Mouse (Mus musculus): ENCODE results near the gene Bloc1s5. TPM values are rescaled to one million over a fixed set of nuclear protein-coding genes. Genes with fewer than 3 reads are reported as not detected.

Bloc1s5 gene
- polyA plus RNA-seq, 1 experiment from 2014 or later = 20.3 TPM

DNA sequence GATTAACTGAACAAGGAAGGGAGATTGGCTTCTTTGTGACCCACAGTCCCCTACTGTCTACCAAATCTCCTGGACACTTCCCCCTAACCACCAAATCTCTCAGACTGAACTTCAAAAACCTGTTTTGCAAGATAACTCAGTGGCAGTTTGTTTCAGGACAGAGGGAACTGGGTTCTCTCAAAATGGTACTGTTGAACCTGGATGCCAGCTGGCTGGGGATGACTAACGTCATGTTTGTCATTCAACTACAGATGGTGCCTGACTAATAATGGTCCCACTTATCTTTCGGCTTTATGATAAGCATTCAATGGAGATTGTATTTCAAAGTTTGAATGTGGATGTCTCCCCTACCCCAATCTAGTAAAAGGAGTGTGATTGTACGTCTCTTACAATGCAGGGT, 60.2 kb downstream of the Bloc1s5 start:
- DNase-seq (ENCODE audit: low spot score) = no peak

DNA sequence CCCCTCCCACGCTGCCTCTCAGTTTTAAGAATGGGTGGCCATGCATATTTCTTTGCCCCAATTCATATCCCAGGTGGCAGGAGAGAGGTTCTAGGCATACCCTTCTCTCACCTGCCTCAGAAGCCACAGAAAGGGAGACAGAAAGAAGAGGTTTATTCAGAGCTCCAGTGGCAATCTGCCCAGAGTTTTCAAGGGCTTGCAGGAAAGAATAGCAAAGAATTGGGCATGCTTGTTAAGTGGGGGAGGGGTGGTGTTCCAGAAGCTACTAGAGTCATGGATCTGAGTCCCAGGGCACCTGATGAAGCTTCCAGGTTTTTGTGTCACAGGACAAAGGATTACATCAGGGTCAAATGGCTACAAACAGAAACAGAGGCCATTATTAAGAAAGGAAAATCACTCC, 61.6 kb downstream of the Bloc1s5 start:
- DNase-seq (ENCODE audit: low spot score) (no peak), ATAC-seq (replicated peaks; ENCODE audit: low FRiP score) (no peak)
- H3K4me1 ChIP-seq (replicated peaks; ENCODE audit: control insufficient read depth, insufficient read depth, low read length) = no peaks in the 10 kb centered on the region
- 78% methylated on average over 1 of the region's 1 CpGs for WGBS
- no peaks in the 10 kb centered on the region for H3K27me3 ChIP-seq (replicated peaks; ENCODE audit: control insufficient read depth, insufficient read depth, low read length)
- H3K9me3 ChIP-seq (ENCODE audit: control insufficient read depth, low read length) = no peaks in the 10 kb centered on the region
- H3K27ac ChIP-seq (ENCODE audit: low read depth, low read length) = no peak overlapping the region
- no peak overlapping the region for H3K9ac ChIP-seq (ENCODE audit: low read depth, low read length)
- H3K4me3 ChIP-seq (ENCODE audit: low read depth, low read length) = no peak overlapping the region
- no peak overlapping the region for H3K4me2 ChIP-seq
- H3K36me3 ChIP-seq (ENCODE audit: control insufficient read depth, insufficient read depth, low read length) = no peaks in the 10 kb centered on the region

More for the DNA sequence above, 60.2 kb downstream of the Bloc1s5 start:
- H3K4me2 ChIP-seq = no peak overlapping the region
- no peaks in the 10 kb centered on the region for H3K27me3 ChIP-seq (replicated peaks; ENCODE audit: control insufficient read depth, insufficient read depth, low read length)
- no peaks in the 10 kb centered on the region for H3K9me3 ChIP-seq (ENCODE audit: control insufficient read depth, low read length)
- WGBS = 62% methylated on average over 3 of the region's 3 CpGs
- H3K4me1 ChIP-seq (replicated peaks; ENCODE audit: control insufficient read depth, insufficient read depth, low read length) = no peaks in the 10 kb centered on the region
- H3K36me3 ChIP-seq (ENCODE audit: control insufficient read depth, insufficient read depth, low read length) = no peaks in the 10 kb centered on the region
- ATAC-seq (replicated peaks; ENCODE audit: low FRiP score) = no peak
- H3K4me3 ChIP-seq (ENCODE audit: low read depth, low read length) = no peak overlapping the region
- H3K27ac ChIP-seq (ENCODE audit: low read depth, low read length) = no peak overlapping the region
- no peak overlapping the region for H3K9ac ChIP-seq (ENCODE audit: low read depth, low read length)

DNA sequence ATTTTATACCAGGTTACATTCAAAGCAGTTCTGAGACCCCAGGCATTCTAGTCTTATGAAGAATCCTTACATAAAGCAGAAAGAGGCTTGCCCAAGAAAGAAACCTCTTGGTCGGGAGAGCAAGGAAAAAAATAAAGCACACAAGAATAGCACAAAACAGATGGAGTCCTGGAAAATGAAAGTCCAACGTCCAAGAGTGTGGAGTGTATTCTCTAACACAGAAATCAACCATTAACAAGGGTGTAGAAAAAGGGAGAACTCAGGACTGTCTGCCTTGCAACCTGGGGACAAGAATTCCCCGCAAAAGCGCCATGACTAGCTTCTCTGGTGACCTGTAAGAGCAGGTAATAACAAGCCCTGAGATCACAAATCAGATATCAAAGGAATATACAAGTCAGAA, 69.7 kb downstream of the Bloc1s5 start:
- Histone ChIP-seq H3K4me2 (no peak overlapping the region), H3K27me3 (replicated peaks; ENCODE audit: control insufficient read depth, insufficient read depth, low read length) (no peaks in the 10 kb centered on the region), H3K4me1 (replicated peaks; ENCODE audit: control insufficient read depth, insufficient read depth, low read length) (no peaks in the 10 kb centered on the region), H3K36me3 (ENCODE audit: control insufficient read depth, insufficient read depth, low read length) (no peaks in the 10 kb centered on the region), H3K9ac (ENCODE audit: low read depth, low read length) (no peak overlapping the region), H3K9me3 (ENCODE audit: control insufficient read depth, low read length) (no peaks in the 10 kb centered on the region), H3K4me3 (ENCODE audit: low read depth, low read length) (no peak overlapping the region), H3K27ac (ENCODE audit: low read depth, low read length) (no peak overlapping the region; the same call in 1 of the 2 replicates)
- WGBS = 72% methylated on average over 4 of the region's 4 CpGs
- no peak for ATAC-seq (replicated peaks; ENCODE audit: low FRiP score)
- DNase-seq (ENCODE audit: low spot score) = no peak

DNA sequence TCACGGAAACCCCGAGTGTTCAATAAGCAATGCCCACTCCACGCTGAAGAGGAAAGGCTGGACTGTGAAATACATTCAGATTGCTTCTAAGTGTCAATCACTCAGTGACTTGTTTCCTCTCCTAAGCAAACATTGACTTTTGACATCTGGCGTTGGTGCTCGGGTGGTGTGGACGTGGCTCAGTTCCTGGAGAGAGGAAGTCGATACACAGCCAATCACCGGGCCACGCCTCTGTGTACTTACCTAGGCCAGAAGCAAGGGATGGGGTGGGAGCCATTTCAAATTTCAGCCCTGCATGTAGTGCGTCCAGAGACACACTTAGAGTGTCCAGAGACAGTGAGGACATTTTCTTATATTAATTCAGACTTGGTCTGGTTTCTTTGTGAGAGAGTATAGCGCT, 80.3 kb downstream of the Bloc1s5 start:
- H3K36me3 ChIP-seq (ENCODE audit: control insufficient read depth, insufficient read depth, low read length) = no peaks in the 10 kb centered on the region
- DNase-seq (ENCODE audit: low spot score) = no peak
- H3K9me3 ChIP-seq (ENCODE audit: control insufficient read depth, low read length) = no peaks in the 10 kb centered on the region
- H3K27me3 ChIP-seq (replicated peaks; ENCODE audit: control insufficient read depth, insufficient read depth, low read length) = no peaks in the 10 kb centered on the region
- WGBS = 62% methylated on average over 11 of the region's 11 CpGs
- H3K4me1 ChIP-seq (replicated peaks; ENCODE audit: control insufficient read depth, insufficient read depth, low read length) = no peaks in the 10 kb centered on the region
- no peak for ATAC-seq (replicated peaks; ENCODE audit: low FRiP score)
- H3K9ac ChIP-seq (ENCODE audit: low read depth, low read length) = no peak overlapping the region
- no peak overlapping the region for H3K4me2 ChIP-seq
- H3K27ac ChIP-seq (ENCODE audit: low read depth, low read length) = no peak overlapping the region
- H3K4me3 ChIP-seq (ENCODE audit: low read depth, low read length) = no peak overlapping the region

DNA sequence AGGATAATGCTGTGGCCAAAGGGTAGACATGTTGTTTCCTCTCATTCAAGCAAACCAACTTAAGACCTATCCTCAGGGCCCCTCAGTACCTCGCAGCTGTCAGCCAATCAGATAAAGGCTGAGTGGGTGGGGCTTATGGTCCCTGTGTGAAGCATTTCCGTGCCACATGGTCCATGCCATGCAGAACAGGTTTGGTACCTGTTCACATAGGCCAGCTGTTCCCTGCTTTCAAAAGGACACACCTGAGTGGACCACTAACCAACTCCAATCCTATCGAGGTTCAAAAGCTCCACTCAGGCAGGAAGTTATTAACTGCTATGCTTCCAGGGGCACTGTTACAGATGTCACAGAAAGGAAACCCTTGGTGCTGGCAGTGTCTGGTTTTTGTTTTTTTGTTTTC, 80.7 kb downstream of the Bloc1s5 start:
- Histone ChIP-seq H3K27me3 (replicated peaks; ENCODE audit: control insufficient read depth, insufficient read depth, low read length) (no peaks in the 10 kb centered on the region), H3K27ac (ENCODE audit: low read depth, low read length) (no peak overlapping the region), H3K4me1 (replicated peaks; ENCODE audit: control insufficient read depth, insufficient read depth, low read length) (no peaks in the 10 kb centered on the region), H3K36me3 (ENCODE audit: control insufficient read depth, insufficient read depth, low read length) (no peaks in the 10 kb centered on the region), H3K4me2 (no peak overlapping the region), H3K9ac (ENCODE audit: low read depth, low read length) (no peak overlapping the region), H3K4me3 (ENCODE audit: low read depth, low read length) (no peak overlapping the region), H3K9me3 (ENCODE audit: control insufficient read depth, low read length) (no peaks in the 10 kb centered on the region)
- DNase-seq (ENCODE audit: low spot score) (no peak), ATAC-seq (replicated peaks; ENCODE audit: low FRiP score) (no peak)
- WGBS = 58% methylated on average over 3 of the region's 3 CpGs

DNA sequence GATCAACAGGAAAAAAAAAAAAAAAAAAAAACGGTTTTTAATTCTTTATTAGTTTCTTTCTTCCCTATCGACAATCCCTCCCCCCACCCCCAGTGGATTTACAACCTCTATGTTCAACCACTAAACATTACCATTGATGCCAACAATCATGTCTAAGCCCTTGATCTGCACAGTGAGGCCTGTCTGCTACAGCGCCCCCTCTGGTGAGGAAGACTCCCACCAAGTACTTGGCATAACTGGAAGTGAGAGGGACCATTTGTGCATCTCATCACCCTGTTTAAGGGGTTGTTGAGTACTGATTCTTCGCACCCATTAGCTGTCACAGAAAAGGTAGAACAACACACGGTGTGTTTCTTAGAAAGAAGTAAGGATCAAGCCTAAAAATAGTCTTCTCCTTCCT, 86.2 kb downstream of the Bloc1s5 start:
- Histone ChIP-seq H3K4me2 (no peak overlapping the region), H3K36me3 (ENCODE audit: control insufficient read depth, insufficient read depth, low read length) (no peaks in the 10 kb centered on the region), H3K27me3 (replicated peaks; ENCODE audit: control insufficient read depth, insufficient read depth, low read length) (no peaks in the 10 kb centered on the region), H3K9ac (ENCODE audit: low read depth, low read length) (no peak overlapping the region), H3K4me1 (replicated peaks; ENCODE audit: control insufficient read depth, insufficient read depth, low read length) (no peaks in the 10 kb centered on the region), H3K27ac (ENCODE audit: low read depth, low read length) (no peak overlapping the region), H3K9me3 (ENCODE audit: control insufficient read depth, low read length) (no peaks in the 10 kb centered on the region), H3K4me3 (ENCODE audit: low read depth, low read length) (no peak overlapping the region)
- WGBS = 77% methylated on average over 5 of the region's 5 CpGs
- ATAC-seq (replicated peaks; ENCODE audit: low FRiP score) (no peak), DNase-seq (ENCODE audit: low spot score) (no peak)

DNA sequence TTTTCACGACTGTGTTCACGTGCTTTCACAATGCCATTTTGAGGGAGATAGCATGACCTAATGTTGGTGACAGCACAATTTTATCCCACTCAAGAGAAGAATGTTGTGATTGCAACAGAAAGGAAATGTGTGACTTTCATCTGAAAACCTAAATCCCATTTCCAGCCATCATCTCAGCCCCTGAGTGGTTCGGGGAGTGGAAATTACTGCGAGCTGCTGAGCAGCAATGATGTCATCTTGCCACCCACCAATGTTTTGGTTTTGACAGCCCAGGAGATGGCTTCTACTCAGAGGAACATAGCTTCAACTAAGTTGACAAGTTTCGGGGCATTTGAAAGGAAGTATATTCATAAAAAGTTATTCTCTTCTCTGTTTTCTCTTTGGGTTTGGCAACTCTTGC, 87.2 kb downstream of the Bloc1s5 start:
- no peaks in the 10 kb centered on the region for H3K36me3 ChIP-seq (ENCODE audit: control insufficient read depth, insufficient read depth, low read length)
- DNase-seq (ENCODE audit: low spot score) = no peak

DNA sequence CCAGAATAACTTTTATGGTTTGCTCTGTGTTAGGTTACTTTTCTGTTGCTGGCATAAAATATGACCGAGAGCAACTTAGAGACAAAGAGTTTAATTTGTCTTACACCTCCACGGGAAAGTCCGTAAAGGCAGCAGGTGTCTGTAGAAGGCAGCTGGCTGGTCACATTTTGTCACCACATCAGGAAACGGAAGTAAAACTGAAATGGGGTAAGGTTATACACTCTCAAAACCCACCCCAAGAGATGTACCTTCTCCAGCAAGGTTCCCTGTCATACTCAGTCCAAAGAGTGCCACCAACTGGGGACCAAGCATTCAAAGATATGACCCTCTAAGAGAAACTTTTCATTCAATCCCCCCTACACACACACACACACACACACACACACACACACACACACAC, 88.2 kb downstream of the Bloc1s5 start:
- H3K4me2 ChIP-seq = no peak overlapping the region
- H3K9ac ChIP-seq (ENCODE audit: low read depth, low read length) = no peak overlapping the region
- H3K4me1 ChIP-seq (replicated peaks; ENCODE audit: control insufficient read depth, insufficient read depth, low read length) = no peaks in the 10 kb centered on the region
- DNase-seq (ENCODE audit: low spot score) = no peak
- H3K9me3 ChIP-seq (ENCODE audit: control insufficient read depth, low read length) = no peaks in the 10 kb centered on the region
- H3K27ac ChIP-seq (ENCODE audit: low read depth, low read length) = no peak overlapping the region
- no peak overlapping the region for H3K4me3 ChIP-seq (ENCODE audit: low read depth, low read length)
- no peaks in the 10 kb centered on the region for H3K27me3 ChIP-seq (replicated peaks; ENCODE audit: control insufficient read depth, insufficient read depth, low read length)
- WGBS = 80% methylated on average over 4 of the region's 4 CpGs
- H3K36me3 ChIP-seq (ENCODE audit: control insufficient read depth, insufficient read depth, low read length) = no peaks in the 10 kb centered on the region
- ATAC-seq (replicated peaks; ENCODE audit: low FRiP score) = no peak

More for the DNA sequence above, 87.2 kb downstream of the Bloc1s5 start:
- Histone ChIP-seq H3K27me3 (replicated peaks; ENCODE audit: control insufficient read depth, insufficient read depth, low read length) (no peaks in the 10 kb centered on the region), H3K4me1 (replicated peaks; ENCODE audit: control insufficient read depth, insufficient read depth, low read length) (no peaks in the 10 kb centered on the region), H3K9me3 (ENCODE audit: control insufficient read depth, low read length) (no peaks in the 10 kb centered on the region), H3K27ac (ENCODE audit: low read depth, low read length) (no peak overlapping the region), H3K4me3 (ENCODE audit: low read depth, low read length) (no peak overlapping the region), H3K4me2 (no peak overlapping the region), H3K9ac (ENCODE audit: low read depth, low read length) (no peak overlapping the region)
- ATAC-seq (replicated peaks; ENCODE audit: low FRiP score) = no peak
- WGBS = 77% methylated on average over 5 of the region's 5 CpGs

DNA sequence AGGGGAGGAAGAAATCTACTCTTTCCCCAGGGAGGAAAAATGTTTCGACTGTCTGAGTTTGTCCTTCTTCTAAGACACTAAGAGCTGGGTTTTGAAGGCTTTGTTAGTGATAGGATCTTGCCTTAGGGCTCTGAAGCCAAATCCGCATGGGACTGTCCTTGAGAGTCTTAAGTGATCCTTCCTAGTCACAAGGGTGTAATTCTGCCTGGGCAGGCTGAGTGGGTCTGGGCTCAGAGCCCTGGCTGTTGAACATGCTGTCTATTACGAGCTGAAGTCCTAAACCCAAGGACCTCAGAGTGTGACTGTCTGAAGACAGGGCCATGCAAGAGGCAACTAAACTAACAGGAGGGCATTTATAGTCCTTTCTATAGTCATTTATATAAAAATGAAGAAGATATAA, 89.4 kb downstream of the Bloc1s5 start:
- Histone ChIP-seq H3K9ac (ENCODE audit: low read depth, low read length) (no peak overlapping the region), H3K4me2 (no peak overlapping the region), H3K9me3 (ENCODE audit: control insufficient read depth, low read length) (no peaks in the 10 kb centered on the region), H3K36me3 (ENCODE audit: control insufficient read depth, insufficient read depth, low read length) (no peaks in the 10 kb centered on the region), H3K27ac (ENCODE audit: low read depth, low read length) (no peak overlapping the region), H3K4me1 (replicated peaks; ENCODE audit: control insufficient read depth, insufficient read depth, low read length) (no peaks in the 10 kb centered on the region), H3K27me3 (replicated peaks; ENCODE audit: control insufficient read depth, insufficient read depth, low read length) (no peaks in the 10 kb centered on the region), H3K4me3 (ENCODE audit: low read depth, low read length) (no peak overlapping the region)
- DNase-seq (ENCODE audit: low spot score) = no peak
- no peak for ATAC-seq (replicated peaks; ENCODE audit: low FRiP score)
- 74% methylated on average over 3 of the region's 3 CpGs for WGBS
